Mouse (Mus musculus): ENCODE results near the gene Ube2h. TPM values are rescaled to one million over a fixed set of nuclear protein-coding genes. Genes with fewer than 3 reads are reported as not detected.
"Not testable (repeated sequence)": the region's sequence is repeated elsewhere in the genome, so short reads cannot be mapped to it uniquely, and the experiment has no call there.

The Ube2h gene
- polyA plus RNA-seq, 1 experiment from 2014 or later: 68.1 TPM

DNA sequence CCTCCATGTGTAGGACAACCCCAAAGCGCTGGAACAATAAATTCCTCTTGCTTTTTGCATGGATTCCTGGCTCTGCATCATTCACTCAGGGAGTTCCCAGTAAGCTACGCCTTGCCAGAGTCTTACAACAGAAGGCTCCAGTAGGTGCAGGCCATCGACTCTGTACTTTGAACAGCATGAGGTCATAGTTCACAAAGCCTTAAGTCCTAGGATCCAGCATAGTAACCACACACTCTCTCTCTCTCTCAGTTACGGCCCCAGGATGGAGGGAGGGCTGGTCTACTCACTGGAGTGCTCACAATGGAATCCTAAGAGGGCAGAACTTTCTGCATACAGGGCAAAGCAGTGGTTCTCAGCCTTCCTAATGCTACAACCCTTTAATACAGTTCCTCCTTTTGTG, 95.5 kb downstream of the Ube2h start:
- Histone ChIP-seq H3K27ac (ENCODE audit: low read depth, low read length) (no peak overlapping the region), H3K4me1 (ENCODE audit: control insufficient read depth, insufficient read depth, low read length) (no peaks in the 10 kb centered on the region), H3K4me3 (ENCODE audit: low read length) (no peak overlapping the region), H3K36me3 (ENCODE audit: control insufficient read depth, insufficient read depth, low read length) (peaks cover 8% of the 10 kb centered on the region; the same call in 1 of the 2 replicates), H3K9me3 (ENCODE audit: control insufficient read depth, low read length) (no peaks in the 10 kb centered on the region), H3K27me3 (ENCODE audit: control insufficient read depth, insufficient read depth, low read length) (no peaks in the 10 kb centered on the region), H3K4me2 (replicated peaks; ENCODE audit: low read depth, low read length) (no peak overlapping the region), H3K9ac (ENCODE audit: low read depth, low read length) (no peak overlapping the region)
- 60% methylated on average over 4 of the region's 4 CpGs for WGBS
- ATAC-seq (ENCODE audit: low FRiP score, low TSS enrichment): no peak

DNA sequence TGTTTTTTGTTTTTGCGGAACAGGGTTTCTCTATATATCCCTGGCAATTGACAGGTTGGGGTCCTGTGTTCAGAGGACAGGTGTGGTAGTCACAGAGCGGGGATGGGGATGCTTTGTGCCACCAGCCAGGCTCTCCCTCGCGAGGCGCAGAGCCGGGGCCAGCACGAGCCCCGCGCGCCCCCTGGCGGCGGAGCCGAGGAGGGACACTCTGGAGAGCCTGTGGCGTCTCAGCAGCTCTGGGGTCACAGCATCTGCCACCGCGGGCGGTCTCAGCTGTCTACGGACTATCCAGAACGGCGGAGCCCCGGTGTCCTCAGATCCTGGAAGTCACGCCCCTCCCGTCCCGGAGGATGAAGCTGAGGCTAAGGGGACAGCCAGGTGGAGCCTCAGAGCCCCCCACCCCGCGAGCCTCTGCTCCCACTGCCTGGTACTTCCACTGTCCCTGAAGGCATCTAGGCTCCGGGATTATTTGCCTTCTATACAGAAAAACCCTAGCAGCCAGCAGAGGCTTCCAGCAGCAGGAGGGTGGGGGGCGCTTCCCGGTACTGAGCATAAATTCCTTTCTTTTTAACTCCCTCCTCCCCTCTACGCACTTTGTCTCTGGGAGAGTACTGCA, 98.6 kb downstream of the Ube2h start:
- 8% methylated on average over 30 of the region's 30 CpGs for WGBS
- no peak overlapping the region for H3K27ac ChIP-seq (ENCODE audit: low read depth, low read length)

DNA sequence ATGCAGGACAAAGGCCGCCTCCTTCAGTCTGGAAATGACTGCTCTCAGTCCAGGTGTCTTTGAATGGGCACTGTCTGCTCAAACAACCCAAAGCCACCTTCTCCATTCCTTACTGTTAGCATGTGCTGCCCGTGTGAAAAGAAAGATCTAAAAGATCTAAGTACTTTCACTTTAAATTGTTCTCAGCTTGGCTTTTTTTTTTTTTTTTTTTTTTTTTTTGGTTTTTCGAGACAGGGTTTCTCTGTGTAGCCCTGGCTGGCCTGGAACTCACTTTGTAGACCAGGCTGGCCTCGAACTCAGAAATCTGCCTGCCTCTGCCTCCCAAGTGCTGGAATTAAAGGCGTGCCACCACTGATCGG, 99.2 kb downstream of the Ube2h start:
- not testable (repeated sequence) for H3K4me3 ChIP-seq (ENCODE audit: low read length); H3K27ac ChIP-seq (ENCODE audit: low read depth, low read length); H3K9me3 ChIP-seq (ENCODE audit: control insufficient read depth, low read length); H3K4me1 ChIP-seq (ENCODE audit: control insufficient read depth, insufficient read depth, low read length); H3K4me2 ChIP-seq (replicated peaks; ENCODE audit: low read depth, low read length); H3K36me3 ChIP-seq (ENCODE audit: control insufficient read depth, insufficient read depth, low read length); H3K9ac ChIP-seq (ENCODE audit: low read depth, low read length); ATAC-seq (ENCODE audit: low FRiP score, low TSS enrichment); H3K27me3 ChIP-seq (ENCODE audit: control insufficient read depth, insufficient read depth, low read length)
- WGBS: 86% methylated on average over 5 of the region's 6 CpGs

More for the DNA sequence above, 98.6 kb downstream of the Ube2h start:
- Histone ChIP-seq H3K9me3 (ENCODE audit: control insufficient read depth, low read length) (no peaks in the 10 kb centered on the region; the same call in 1 of the 2 replicates), H3K9ac (ENCODE audit: low read depth, low read length) (no peak overlapping the region; the same call in 1 of the 2 replicates), H3K4me3 (ENCODE audit: low read length) (peak overlapping the region; percentile 24), H3K4me1 (ENCODE audit: control insufficient read depth, insufficient read depth, low read length) (no peaks in the 10 kb centered on the region), H3K36me3 (ENCODE audit: control insufficient read depth, insufficient read depth, low read length) (no peaks in the 10 kb centered on the region), H3K27me3 (ENCODE audit: control insufficient read depth, insufficient read depth, low read length) (no peaks in the 10 kb centered on the region), H3K4me2 (replicated peaks; ENCODE audit: low read depth, low read length) (peak overlapping the region; percentile 36)
- ATAC-seq (ENCODE audit: low FRiP score, low TSS enrichment): peak; percentile 79

DNA sequence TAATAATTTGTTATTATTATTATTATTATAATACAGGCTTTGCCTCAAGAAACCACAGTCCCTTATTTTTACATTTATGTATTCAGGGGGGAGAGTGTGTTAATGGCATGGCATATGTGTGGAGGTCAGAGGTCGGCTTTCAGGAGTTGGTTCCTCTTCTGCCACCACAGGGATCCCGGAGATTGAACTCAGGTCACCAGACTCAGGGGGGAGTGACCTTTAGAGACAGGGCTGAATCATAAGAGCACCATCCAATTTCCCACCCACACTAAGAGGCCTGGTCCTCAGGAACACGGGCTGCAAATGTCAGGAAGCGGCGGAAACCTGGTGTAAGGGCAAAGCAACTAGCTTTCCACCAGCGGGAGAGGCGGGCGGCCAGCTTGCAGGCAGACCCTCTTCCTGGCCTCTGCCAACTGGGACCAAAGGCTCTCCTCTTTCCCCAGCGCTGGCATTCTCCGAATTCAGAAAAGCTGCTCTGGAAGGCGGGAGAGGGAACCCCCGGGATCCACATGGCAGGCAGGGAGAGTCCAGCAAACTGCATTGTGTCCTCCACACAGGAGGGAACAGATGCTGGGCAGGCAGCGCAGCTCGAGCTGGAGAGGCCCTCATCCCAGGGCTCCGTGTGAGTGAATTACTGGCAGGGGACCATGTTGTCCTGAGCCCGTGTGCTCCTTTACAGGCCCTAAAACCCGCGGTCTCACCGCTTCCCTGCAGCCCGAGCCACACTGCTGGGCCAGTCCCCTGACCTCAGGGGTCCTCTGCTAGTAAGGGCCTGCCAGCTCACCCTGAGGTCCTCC, 99.8 kb downstream of the Ube2h start:
- Histone ChIP-seq H3K36me3 (ENCODE audit: control insufficient read depth, insufficient read depth, low read length) (no peaks in the 10 kb centered on the region), H3K4me1 (ENCODE audit: control insufficient read depth, insufficient read depth, low read length) (no peaks in the 10 kb centered on the region), H3K4me2 (replicated peaks; ENCODE audit: low read depth, low read length) (no peak overlapping the region), H3K9me3 (ENCODE audit: control insufficient read depth, low read length) (no peaks in the 10 kb centered on the region; the same call in 1 of the 2 replicates), H3K9ac (ENCODE audit: low read depth, low read length) (no peak overlapping the region), H3K4me3 (ENCODE audit: low read length) (no peak overlapping the region), H3K27ac (ENCODE audit: low read depth, low read length) (no peak overlapping the region), H3K27me3 (ENCODE audit: control insufficient read depth, insufficient read depth, low read length) (no peaks in the 10 kb centered on the region)
- 59% methylated on average over 20 of the region's 20 CpGs for WGBS
- ATAC-seq (ENCODE audit: low FRiP score, low TSS enrichment): no peak

DNA sequence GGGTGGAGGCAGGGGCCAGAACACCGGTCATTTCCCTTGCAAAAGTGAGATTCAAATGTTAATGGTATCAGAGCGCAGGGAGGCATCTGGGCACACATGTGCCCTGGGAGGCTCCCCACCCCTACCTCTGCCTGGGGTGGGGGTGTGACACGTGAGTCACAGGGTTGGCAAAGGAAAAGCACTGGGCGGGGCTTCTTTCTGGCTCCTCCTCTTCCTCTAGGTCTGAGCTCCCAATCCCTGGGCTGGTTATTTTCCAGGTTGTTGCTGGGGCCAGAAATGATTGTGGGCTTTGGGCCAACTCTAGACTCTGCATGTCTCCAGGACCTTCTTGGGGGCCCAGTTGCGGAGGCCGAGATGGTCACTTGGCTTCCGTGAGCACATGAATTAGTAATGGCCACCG, 108.2 kb downstream of the Ube2h start:
- ATAC-seq (ENCODE audit: low FRiP score, low TSS enrichment): no peak
- WGBS: 86% methylated on average over 8 of the region's 8 CpGs
- Histone ChIP-seq H3K9me3 (ENCODE audit: control insufficient read depth, low read length) (no peaks in the 10 kb centered on the region), H3K4me2 (replicated peaks; ENCODE audit: low read depth, low read length) (no peak overlapping the region), H3K9ac (ENCODE audit: low read depth, low read length) (no peak overlapping the region), H3K4me3 (ENCODE audit: low read length) (no peak overlapping the region), H3K4me1 (ENCODE audit: control insufficient read depth, insufficient read depth, low read length) (no peaks in the 10 kb centered on the region), H3K27ac (ENCODE audit: low read depth, low read length) (no peak overlapping the region), H3K36me3 (ENCODE audit: control insufficient read depth, insufficient read depth, low read length) (no peaks in the 10 kb centered on the region), H3K27me3 (ENCODE audit: control insufficient read depth, insufficient read depth, low read length) (no peaks in the 10 kb centered on the region)

DNA sequence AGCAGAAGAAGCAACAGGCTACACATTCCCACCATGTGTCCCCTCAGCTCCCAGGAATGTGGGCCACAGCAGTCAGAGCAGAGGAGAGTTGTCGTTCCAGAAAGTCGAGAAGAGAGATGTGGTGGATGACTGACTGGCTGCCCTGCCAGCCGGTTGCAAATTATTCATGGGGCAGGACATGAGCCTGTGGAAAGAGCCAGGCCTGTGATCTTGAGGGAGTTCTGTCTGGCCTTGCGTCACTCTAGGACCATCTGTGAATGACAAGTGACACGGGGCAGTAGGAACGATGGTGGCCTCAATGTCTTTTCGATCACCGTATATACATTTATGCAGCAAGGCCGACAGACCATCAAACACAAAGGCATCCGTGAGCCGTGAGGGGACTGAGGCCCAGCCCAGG, 108.7 kb downstream of the Ube2h start:
- Histone ChIP-seq H3K4me3 (ENCODE audit: low read length) (no peak overlapping the region), H3K9ac (ENCODE audit: low read depth, low read length) (no peak overlapping the region), H3K27me3 (ENCODE audit: control insufficient read depth, insufficient read depth, low read length) (no peaks in the 10 kb centered on the region), H3K9me3 (ENCODE audit: control insufficient read depth, low read length) (no peaks in the 10 kb centered on the region), H3K4me2 (replicated peaks; ENCODE audit: low read depth, low read length) (no peak overlapping the region), H3K36me3 (ENCODE audit: control insufficient read depth, insufficient read depth, low read length) (no peaks in the 10 kb centered on the region), H3K4me1 (ENCODE audit: control insufficient read depth, insufficient read depth, low read length) (no peaks in the 10 kb centered on the region), H3K27ac (ENCODE audit: low read depth, low read length) (no peak overlapping the region)
- ATAC-seq (ENCODE audit: low FRiP score, low TSS enrichment): no peak
- WGBS: 77% methylated on average over 11 of the region's 11 CpGs

DNA sequence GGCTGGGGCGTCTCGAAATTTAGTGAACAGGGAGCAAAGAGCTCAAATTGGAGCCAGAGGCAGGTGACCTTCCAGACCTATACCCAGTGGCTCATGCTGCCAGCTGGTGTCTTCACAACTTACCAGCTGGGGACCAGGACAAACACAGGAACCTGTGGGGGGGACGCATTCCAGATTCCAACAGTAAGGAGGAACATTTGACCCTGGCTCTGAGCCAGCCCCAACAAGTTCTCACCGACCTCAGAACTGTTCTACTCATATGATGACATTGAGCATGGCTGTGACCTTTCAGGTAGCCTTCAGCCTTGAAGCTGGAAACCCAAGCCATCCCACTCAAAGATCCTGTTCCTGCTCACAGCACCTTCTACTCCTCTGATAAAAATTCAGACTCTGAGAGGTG, 120.7 kb downstream of the Ube2h start:
- Histone ChIP-seq H3K27ac (ENCODE audit: low read depth, low read length) (no peak overlapping the region), H3K9ac (ENCODE audit: low read depth, low read length) (no peak overlapping the region), H3K4me3 (ENCODE audit: low read length) (no peak overlapping the region), H3K4me1 (ENCODE audit: control insufficient read depth, insufficient read depth, low read length) (no peaks in the 10 kb centered on the region), H3K36me3 (ENCODE audit: control insufficient read depth, insufficient read depth, low read length) (no peaks in the 10 kb centered on the region), H3K4me2 (replicated peaks; ENCODE audit: low read depth, low read length) (no peak overlapping the region), H3K27me3 (ENCODE audit: control insufficient read depth, insufficient read depth, low read length) (peaks cover 28% of the 10 kb centered on the region), H3K9me3 (ENCODE audit: control insufficient read depth, low read length) (peaks cover 4% of the 10 kb centered on the region; the same call in 1 of the 2 replicates)
- ATAC-seq (ENCODE audit: low FRiP score, low TSS enrichment): no peak
- 81% methylated on average over 4 of the region's 4 CpGs for WGBS

DNA sequence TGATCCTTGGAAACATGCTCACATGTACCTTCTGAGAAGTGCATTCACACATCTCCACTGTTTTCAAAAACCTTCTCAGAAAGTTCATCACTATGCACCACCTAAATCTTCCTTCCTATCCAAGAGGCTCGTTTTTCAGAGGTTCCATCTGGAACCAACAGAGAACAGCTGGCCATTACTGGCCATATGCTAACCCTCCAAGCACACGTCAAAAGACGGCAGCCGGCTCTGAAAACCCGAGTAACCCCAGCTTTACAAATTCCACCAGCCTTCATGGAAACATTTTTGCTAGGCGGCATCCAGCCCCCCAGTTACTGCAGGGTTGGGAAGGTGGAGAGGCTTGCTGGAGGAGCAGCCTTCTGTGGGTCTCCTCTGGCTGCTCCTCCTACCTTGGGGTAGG, 122.3 kb downstream of the Ube2h start:
- WGBS: 50% methylated on average over 6 of the region's 6 CpGs
- ATAC-seq (ENCODE audit: low FRiP score, low TSS enrichment): no peak
- H3K4me2 ChIP-seq (replicated peaks; ENCODE audit: low read depth, low read length): no peak overlapping the region

DNA sequence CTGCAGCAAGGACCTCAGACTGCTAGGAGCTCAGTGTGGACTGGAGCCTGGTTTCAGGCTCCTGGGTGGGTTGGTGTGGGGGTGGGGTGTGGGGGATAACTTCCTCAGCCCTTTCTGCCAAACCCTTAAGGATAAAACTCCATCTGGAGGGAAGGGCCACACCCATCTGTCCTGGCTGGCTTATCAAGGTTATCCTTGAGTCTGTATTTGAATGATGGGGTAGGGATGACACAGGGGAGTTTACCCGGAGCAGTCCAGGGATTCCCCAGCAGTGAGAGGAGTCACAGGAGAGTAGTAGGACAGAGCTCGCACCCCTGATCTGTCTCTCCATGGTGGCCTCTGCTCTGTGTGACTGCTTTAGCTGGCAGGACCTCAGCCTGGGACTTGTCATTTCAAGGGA, 124.0 kb downstream of the Ube2h start:
- no peaks in the 10 kb centered on the region for H3K36me3 ChIP-seq (ENCODE audit: control insufficient read depth, insufficient read depth, low read length)
- no peak overlapping the region for H3K4me2 ChIP-seq (replicated peaks; ENCODE audit: low read depth, low read length)
- peaks cover 15% of the 10 kb centered on the region for H3K4me1 ChIP-seq (ENCODE audit: control insufficient read depth, insufficient read depth, low read length)
- no peak overlapping the region for H3K4me3 ChIP-seq (ENCODE audit: low read length)
- peaks cover 4% of the 10 kb centered on the region; the same call in 1 of the 2 replicates for H3K9me3 ChIP-seq (ENCODE audit: control insufficient read depth, low read length)
- H3K9ac ChIP-seq (ENCODE audit: low read depth, low read length): no peak overlapping the region
- WGBS: 33% methylated on average over 2 of the region's 2 CpGs
- ATAC-seq (ENCODE audit: low FRiP score, low TSS enrichment): no peak
- peaks cover 59% of the 10 kb centered on the region for H3K27me3 ChIP-seq (ENCODE audit: control insufficient read depth, insufficient read depth, low read length)
- no peak overlapping the region for H3K27ac ChIP-seq (ENCODE audit: low read depth, low read length)

More for the DNA sequence above, 122.3 kb downstream of the Ube2h start:
- Histone ChIP-seq H3K4me1 (ENCODE audit: control insufficient read depth, insufficient read depth, low read length) (0 out of 2 replicates have a peak, but pooled peaks cover 5% of the 10 kb centered on the region), H3K9me3 (ENCODE audit: control insufficient read depth, low read length) (peaks cover 4% of the 10 kb centered on the region; the same call in 1 of the 2 replicates), H3K9ac (ENCODE audit: low read depth, low read length) (no peak overlapping the region), H3K4me3 (ENCODE audit: low read length) (no peak overlapping the region), H3K27ac (ENCODE audit: low read depth, low read length) (no peak overlapping the region), H3K27me3 (ENCODE audit: control insufficient read depth, insufficient read depth, low read length) (peaks cover 42% of the 10 kb centered on the region), H3K36me3 (ENCODE audit: control insufficient read depth, insufficient read depth, low read length) (no peaks in the 10 kb centered on the region)

Measured in kidney, embryonic 14.5 days (tissue).